Mouse (Mus musculus) mouse embryonic stem cell (cell line): ENCODE measurements around the gene Prm1.

Experiments used
- in situ Hi-C, 2 experiments: fragments of 300-500 bp; cut with MboI; formaldehyde crosslinking; loops; 1 replicate in 1 of 2; 3 replicates in 1 of 2; pipeline ENCODE4 v1.14.3; 2019 to 2020; ENCODE audit warnings: low sequenced_read_pairs in 2 of 2, low pct_unique_long_range_greater_than_20kb in 1 of 2, mixed read lengths in 1 of 2; ENCODE audit not compliant: unreplicated experiment in 1 of 2

Prm1 gene

GRCm38 (mm10) chr16:10767158-10767557 is 38.5 kb downstream of the Prm1 start:
- in situ Hi-C loops = no loop called here

GRCm38 (mm10) chr16:10764323-10764722 is 41.3 kb downstream of the Prm1 start:
- in situ Hi-C loops = no loop called here

- in situ Hi-C loops = no loop called here
Observed at GRCm38 (mm10) chr16:10763540-10764264, 41.9 kb downstream of the Prm1 start.

GRCm38 (mm10) chr16:10762569-10763180 is 43.0 kb downstream of the Prm1 start:
- in situ Hi-C loops = no loop called here

GRCm38 (mm10) chr16:10761182-10761581 is 44.5 kb downstream of the Prm1 start:
- in situ Hi-C loops = no loop called here

- in situ Hi-C loops = no loop called here
Observed at GRCm38 (mm10) chr16:10756168-10756567, 49.5 kb downstream of the Prm1 start.

- in situ Hi-C loops = no loop called here
Observed at GRCm38 (mm10) chr16:10754521-10755296, 50.9 kb downstream of the Prm1 start.

- in situ Hi-C loops = no loop called here
Observed at GRCm38 (mm10) chr16:10749824-10750223, 55.8 kb downstream of the Prm1 start.

GRCm38 (mm10) chr16:10749226-10749625 is 56.4 kb downstream of the Prm1 start:
- in situ Hi-C loops = no loop called here
